Mouse (Mus musculus) liver, postnatal 0 days (tissue): ENCODE data around the gene Specc1. TPM values are rescaled to one million over a fixed set of nuclear protein-coding genes. Genes with fewer than 3 reads are reported as not detected.

Experiments used
- ATAC-seq: fragments of 200-750 bp; cut with Nextera tagmentation; 2 replicates; pipeline ENCODE4 v1.8.0; 2017; ENCODE audit warnings: mild to moderate bottlenecking, moderate library complexity
- DNase-seq: peaks from one replicate; pipeline ENCODE4 v3.0.0-alpha.2; 2016
- H3K27ac ChIP-seq: fragments of 300-500 bp; sonication (generic); 2 replicates; pipeline ENCODE4 v1.5.1; 2014; ENCODE audit warnings: antibody characterized with exemption, moderate library complexity, mild to moderate bottlenecking, low read depth
- H3K27me3 ChIP-seq: fragments of 300-500 bp; sonication (generic); 2 replicates; pipeline ENCODE4 v1.6.1; 2014; ENCODE audit warnings: low read length, control low read depth, mixed read lengths; ENCODE audit not compliant: insufficient read depth
- H3K36me3 ChIP-seq: fragments of 300-500 bp; sonication (generic); replicated peaks from 2 replicates; pipeline ENCODE4 v1.6.1; 2014; ENCODE audit warnings: mild to moderate bottlenecking, control low read depth, low read length, moderate library complexity, mixed read lengths; ENCODE audit not compliant: insufficient read depth
- H3K4me1 ChIP-seq: fragments of 300-500 bp; sonication (generic); 2 replicates; pipeline ENCODE4 v1.6.1; 2014; ENCODE audit warnings: antibody characterized with exemption, mild to moderate bottlenecking, control low read depth; ENCODE audit not compliant: insufficient read depth
- H3K4me2 ChIP-seq: fragments of 300-500 bp; sonication (generic); 2 replicates; pipeline ENCODE4 v1.6.1; 2014; ENCODE audit warnings: low read depth, mild to moderate bottlenecking, low read length, moderate library complexity, mixed read lengths
- H3K4me3 ChIP-seq: fragments of 300-500 bp; sonication (generic); 2 replicates; pipeline ENCODE4 v1.5.1; 2014; ENCODE audit warnings: low read depth, low read length
- H3K9ac ChIP-seq: fragments of 300-500 bp; sonication (generic); replicated peaks from 2 replicates; pipeline ENCODE4 v1.6.1; 2014; ENCODE audit warnings: mild to moderate bottlenecking, moderate library complexity
- H3K9me3 ChIP-seq: fragments of 300-500 bp; sonication (generic); 2 replicates; pipeline ENCODE4 v1.6.1; 2016; ENCODE audit warnings: mild to moderate bottlenecking, control low read depth, low read length, mixed read lengths
- CTCF ChIP-seq: sonication (generic); IDR thresholded peaks from 2 replicates; pipeline ENCODE4 v1.5.1; 2016; ENCODE audit warnings: antibody characterized with exemption, low read depth
- EP300 ChIP-seq: IDR thresholded peaks from 2 replicates; pipeline ENCODE4 v1.6.1; 2016; ENCODE audit warnings: antibody characterized with exemption, low read depth, mild to moderate bottlenecking
- WGBS: fragments of 180-500 bp; shearing (Covaris S2); extraction: QIAGEN DNeasy Blood & Tissue Kit; methylation state at CpG from one replicate; pipeline ENCODE4 v1.1.7; 2014; ENCODE audit not compliant: insufficient replicate concordance; 5-methylcytosine and 5-hydroxymethylcytosine counted together
- polyA plus RNA-seq: library from polyadenylated mRNA; unstranded; fragments of >200 nt; fragmentation: Nextera tagmentation; extraction: Ambion mirVana; gene quantifications from 2 replicates; pipeline ENCODE4 v1.2.1, GENCODE M21; 2015

The Specc1 gene
- polyA plus RNA-seq, 1 experiment from 2014 or later, result 20.7 TPM

GRCm38 (mm10) chr11:62121365-62121764, 164.8 kb downstream of the Specc1 start:
- Histone ChIP-seq H3K4me3 (no peak overlapping the region), H3K36me3 (peaks cover 8% of the 10 kb centered on the region; the same call in 1 of the 2 replicates), H3K27ac (no peak overlapping the region), H3K27me3 (no peaks in the 10 kb centered on the region), H3K9ac (no peak overlapping the region), H3K4me2 (no peak overlapping the region), H3K9me3 (no peaks in the 10 kb centered on the region), H3K4me1 (no peaks in the 10 kb centered on the region; the same call in 1 of the 2 replicates)
- WGBS, result 63% methylated on average over 5 of the region's 5 CpGs
- DNase-seq (no peak), ATAC-seq (0 out of 2 replicates have a peak, but pooled peaks have one; percentile 49)
- TF ChIP-seq EP300, result no peak
- TF ChIP-seq CTCF, result no peak

GRCm38 (mm10) chr11:62127692-62128091, 171.1 kb downstream of the Specc1 start:
- ATAC-seq, result peak; percentile 59; the same call in 1 of the 2 replicates
- H3K9ac ChIP-seq, result no peak overlapping the region
- H3K4me1 ChIP-seq, result no peaks in the 10 kb centered on the region
- H3K27me3 ChIP-seq, result no peaks in the 10 kb centered on the region
- 39% methylated on average over 3 of the region's 3 CpGs for WGBS
- H3K27ac ChIP-seq, result no peak overlapping the region
- TF ChIP-seq CTCF (peak; percentile 94), EP300 (no peak)
- no peak overlapping the region for H3K4me2 ChIP-seq
- DNase-seq, result peak; percentile 86
- no peaks in the 10 kb centered on the region for H3K9me3 ChIP-seq
- no peak overlapping the region for H3K4me3 ChIP-seq
- H3K36me3 ChIP-seq, result peaks cover 32% of the 10 kb centered on the region

GRCm38 (mm10) chr11:62128197-62128596, 171.6 kb downstream of the Specc1 start:
- Histone ChIP-seq H3K27me3 (no peaks in the 10 kb centered on the region), H3K36me3 (peaks cover 35% of the 10 kb centered on the region), H3K9ac (no peak overlapping the region), H3K4me3 (no peak overlapping the region), H3K4me2 (no peak overlapping the region), H3K4me1 (no peaks in the 10 kb centered on the region), H3K9me3 (no peaks in the 10 kb centered on the region), H3K27ac (no peak overlapping the region)
- DNase-seq (no peak), ATAC-seq (no peak)
- TF ChIP-seq EP300 (no peak), CTCF (no peak)
- 84% methylated on average over 8 of the region's 8 CpGs for WGBS

GRCm38 (mm10) chr11:62130191-62130590, 173.6 kb downstream of the Specc1 start:
- DNase-seq, result no peak
- H3K4me2 ChIP-seq, result no peak overlapping the region
- no peak overlapping the region for H3K4me3 ChIP-seq
- no peaks in the 10 kb centered on the region for H3K9me3 ChIP-seq
- ATAC-seq, result no peak
- TF ChIP-seq CTCF, result no peak
- no peak for TF ChIP-seq EP300
- H3K27me3 ChIP-seq, result no peaks in the 10 kb centered on the region
- no peaks in the 10 kb centered on the region for H3K4me1 ChIP-seq
- 75% methylated on average over 3 of the region's 3 CpGs for WGBS
- no peak overlapping the region for H3K27ac ChIP-seq
- H3K9ac ChIP-seq, result no peak overlapping the region
- peaks cover 44% of the 10 kb centered on the region for H3K36me3 ChIP-seq

GRCm38 (mm10) chr11:62130685-62131295, 174.2 kb downstream of the Specc1 start:
- DNase-seq (no peak), ATAC-seq (no peak)
- H3K36me3 ChIP-seq, result peaks cover 44% of the 10 kb centered on the region
- H3K4me1 ChIP-seq, result no peaks in the 10 kb centered on the region
- TF ChIP-seq EP300, result no peak
- H3K9me3 ChIP-seq, result no peaks in the 10 kb centered on the region
- H3K4me3 ChIP-seq, result no peak overlapping the region
- no peaks in the 10 kb centered on the region for H3K27me3 ChIP-seq
- no peak overlapping the region for H3K27ac ChIP-seq
- WGBS, result 59% methylated on average over 2 of the region's 2 CpGs
- H3K4me2 ChIP-seq, result no peak overlapping the region
- H3K9ac ChIP-seq, result no peak overlapping the region

GRCm38 (mm10) chr11:62131601-62132000, 175.0 kb downstream of the Specc1 start:
- TF ChIP-seq EP300 (no peak), CTCF (no peak)
- no peak for ATAC-seq
- H3K27me3 ChIP-seq, result no peaks in the 10 kb centered on the region
- WGBS, result 66% methylated on average over 4 of the region's 4 CpGs
- no peak overlapping the region for H3K27ac ChIP-seq
- no peak overlapping the region for H3K4me3 ChIP-seq
- no peak overlapping the region for H3K4me2 ChIP-seq
- DNase-seq, result no peak
- peaks cover 44% of the 10 kb centered on the region for H3K36me3 ChIP-seq
- H3K9ac ChIP-seq, result no peak overlapping the region
- no peaks in the 10 kb centered on the region for H3K9me3 ChIP-seq
- no peaks in the 10 kb centered on the region for H3K4me1 ChIP-seq

- Histone ChIP-seq H3K27ac (no peak overlapping the region), H3K4me1 (no peaks in the 10 kb centered on the region), H3K4me2 (no peak overlapping the region), H3K4me3 (no peak overlapping the region), H3K27me3 (no peaks in the 10 kb centered on the region), H3K9ac (no peak overlapping the region), H3K36me3 (peaks cover 40% of the 10 kb centered on the region), H3K9me3 (no peaks in the 10 kb centered on the region)
- ATAC-seq (no peak), DNase-seq (no peak)
- 95% methylated on average over 2 of the region's 2 CpGs for WGBS
- TF ChIP-seq EP300 (no peak), CTCF (no peak)
Measured at GRCm38 (mm10) chr11:62134191-62134590, 177.6 kb downstream of the Specc1 start.
